Mouse (Mus musculus) embryonic stem cell, embryonic (primary cell): ENCODE measurements around the gene Rprml.

Source experiments
- CTCF ChIA-PET, 4 experiments: fragments of 300-600 bp in 2 of 4; fragments of 350-600 bp in 2 of 4; sonication (Branson Sonifier 250); formaldehyde crosslinking; loops; one replicate each; lab custom pipeline; 2022; ENCODE audit warnings: inconsistent platforms in 2 of 4; lab: Charles Lee
- POLR2A ChIA-PET, 4 experiments: fragments of 300-600 bp in 2 of 4; fragments of 350-600 bp in 2 of 4; sonication (Branson Sonifier 250); formaldehyde crosslinking; loops; one replicate each; lab custom pipeline; 2022; ENCODE audit warnings: antibody characterized with exemption in 4 of 4, inconsistent platforms in 1 of 4; lab: Charles Lee

Gene Rprml

GRCm38 (mm10) chr11:103653359-103653965 is 4.1 kb downstream of the Rprml start:
- ChIA-PET CTCF (interaction anchor here in 3 of 4 experiments (0.5 to 1.6 kb wide), 3 partner anchors 13 to 14 kb away, joined by 3 to 9 read pairs (median 6); no protein-coding TSS in a partner anchor), POLR2A (interaction anchor here in 1 of 4 experiments (0.5 kb wide), 1 partner anchor 525 kb away, joined by 3 read pairs; no protein-coding TSS in a partner anchor)

DNA sequence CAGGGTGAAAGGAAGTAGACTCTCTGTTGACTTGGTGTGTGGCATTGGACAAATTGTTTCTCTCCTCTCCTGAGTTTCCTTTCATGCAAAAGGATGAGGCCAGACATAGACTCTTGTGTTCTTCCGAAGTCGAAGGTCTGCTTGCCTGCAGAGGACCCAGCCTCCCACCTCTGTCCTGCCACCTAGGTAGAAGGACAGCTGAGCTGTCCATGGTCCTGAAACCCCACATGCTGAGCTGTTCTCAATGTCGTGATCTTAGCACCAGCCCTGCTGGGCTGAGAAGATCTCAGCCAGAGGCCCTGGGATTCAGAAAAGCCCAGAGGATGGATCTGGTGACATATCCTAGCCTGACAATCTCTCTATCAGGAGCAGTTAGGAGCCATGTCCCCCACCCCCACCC is 7.2 kb downstream of the Rprml start:
- CTCF ChIA-PET = interaction anchor here in 3 of 4 experiments (0.6 to 2.2 kb wide), 12 partner anchors 17 to 883 kb away, joined by 3 to 10 read pairs (median 4); partner anchors contain the start of gene Lyzl6 (in 1 of the 3)
- POLR2A ChIA-PET = interaction anchor here in 3 of 4 experiments (0.6 to 1.2 kb wide), 4 partner anchors 8 to 1561 kb away, joined by 3 to 4 read pairs (median 3); partner anchors contain the start of gene Arf2 (in 1 of the 3)

- POLR2A ChIA-PET = interaction anchor here in 1 of 4 experiments (1.2 to 1.3 kb wide), 3 partner anchors 8 to 28 kb away, joined by 3 to 5 read pairs (median 3); no protein-coding TSS in a partner anchor
- CTCF ChIA-PET = interaction anchor here in 3 of 4 experiments (0.6 to 2.2 kb wide), 5 partner anchors 18 to 325 kb away, joined by 3 to 10 read pairs (median 6); partner anchors contain the start of gene Lyzl6 (in 1 of the 3)
These were observed 8.8 kb downstream of the Rprml start for GRCm38 (mm10) chr11:103658189-103658588.

- CTCF ChIA-PET = interaction anchor here in 1 of 4 experiments (1.5 kb wide), 1 partner anchor 22 kb away, joined by 3 read pairs; no protein-coding TSS in a partner anchor
- POLR2A ChIA-PET = no interaction called here
These were observed 12.5 kb downstream of the Rprml start for GRCm38 (mm10) chr11:103661863-103662262.

GRCm38 (mm10) chr11:103662546-103662945 is 13.2 kb downstream of the Rprml start:
- POLR2A ChIA-PET = no interaction called here
- CTCF ChIA-PET = interaction anchor here in 1 of 4 experiments (1.5 kb wide), 1 partner anchor 23 kb away, joined by 3 read pairs; no protein-coding TSS in a partner anchor

DNA sequence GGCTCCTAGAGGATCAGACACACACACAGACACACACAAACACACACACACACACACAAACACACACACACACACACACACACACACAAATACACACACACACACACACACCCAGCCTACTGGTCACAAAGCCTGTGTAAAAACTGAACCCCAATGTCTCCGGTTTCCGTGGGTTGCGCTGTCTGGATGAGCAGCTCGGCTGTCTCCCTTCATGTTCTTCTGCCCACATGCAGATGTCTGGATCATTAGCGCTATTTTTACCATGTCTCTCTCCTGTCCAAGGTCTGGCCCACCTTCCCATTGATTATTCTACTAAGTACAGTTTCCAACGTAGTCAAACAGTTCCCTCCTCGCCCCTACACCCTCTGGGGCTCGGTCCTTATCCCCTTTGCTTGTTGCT is 13.7 kb downstream of the Rprml start:
- ChIA-PET CTCF (interaction anchor here in 2 of 4 experiments (0.6 to 1.5 kb wide), 2 partner anchors 23 to 101 kb away, joined by 3 read pairs; no protein-coding TSS in a partner anchor), POLR2A (no interaction called here)

DNA sequence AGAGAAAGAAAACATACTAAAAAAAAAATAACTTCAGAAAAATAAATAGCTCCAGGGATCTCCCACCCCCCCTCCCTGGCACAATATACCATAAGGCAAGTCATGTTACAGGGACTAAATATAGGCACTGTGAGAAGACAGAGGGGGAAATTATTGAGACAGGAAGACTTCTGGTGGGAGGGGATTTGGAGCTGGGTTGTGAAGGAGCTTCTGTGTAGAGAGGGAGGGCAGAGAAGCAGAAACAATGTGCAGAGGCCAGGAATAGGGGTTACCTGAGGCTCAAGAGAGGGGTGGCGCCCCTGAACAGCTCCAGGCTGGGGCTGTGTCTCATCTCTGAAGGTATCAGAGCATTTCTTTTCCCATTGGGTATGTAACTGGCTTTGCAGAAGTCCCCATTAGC is 16.3 kb downstream of the Rprml start:
- ChIA-PET CTCF (interaction anchor here in 3 of 4 experiments (0.6 to 2.3 kb wide), 7 partner anchors 11 to 455 kb away, joined by 3 to 12 read pairs (median 4); no protein-coding TSS in a partner anchor), POLR2A (interaction anchor here in 1 of 4 experiments (0.8 to 0.9 kb wide), 2 partner anchors 57 to 65 kb away, joined by 3 read pairs; no protein-coding TSS in a partner anchor)

DNA sequence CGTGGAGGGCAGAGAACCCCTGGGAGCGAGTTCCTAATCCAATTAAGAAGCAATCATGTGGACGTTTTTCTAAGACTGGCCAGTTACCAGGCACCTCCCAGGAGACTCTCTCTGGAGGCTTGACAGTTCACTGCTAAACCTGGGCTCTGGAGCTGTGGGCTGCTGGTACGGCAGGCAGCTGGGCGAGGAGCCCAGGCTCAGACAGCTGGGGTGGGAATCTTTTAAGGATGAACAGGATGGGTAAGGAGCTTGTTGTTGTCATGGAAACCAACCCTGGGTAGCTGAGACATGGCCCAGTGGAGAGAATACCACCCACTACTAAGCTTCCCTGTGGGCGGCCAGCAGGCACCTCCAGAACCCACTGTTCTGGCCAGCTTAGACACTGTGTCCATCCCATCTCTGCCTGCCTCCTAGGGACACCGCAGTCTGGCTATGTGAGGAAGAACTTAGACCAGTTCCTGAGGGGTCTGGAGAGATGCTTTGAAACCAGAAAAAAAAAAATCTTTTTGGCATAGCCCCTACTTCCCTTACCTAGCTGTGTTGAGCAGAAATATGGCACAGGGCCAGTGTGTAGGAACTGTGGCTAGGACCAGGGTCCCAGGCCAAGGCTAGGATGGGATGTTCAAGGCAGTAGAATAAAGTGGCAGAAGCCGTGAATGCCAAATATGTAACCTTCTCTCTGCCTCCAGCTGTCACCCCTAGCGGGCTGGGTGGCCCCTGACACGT is 17.0 kb downstream of the Rprml start:
- POLR2A ChIA-PET = interaction anchor here in 1 of 4 experiments (0.8 to 0.9 kb wide), 2 partner anchors 57 to 65 kb away, joined by 3 read pairs; no protein-coding TSS in a partner anchor
- CTCF ChIA-PET = interaction anchor here in 3 of 4 experiments (0.6 to 2.3 kb wide), 8 partner anchors 10 to 456 kb away, joined by 3 to 12 read pairs (median 4); no protein-coding TSS in a partner anchor

GRCm38 (mm10) chr11:103666907-103667426 is 17.6 kb downstream of the Rprml start:
- POLR2A ChIA-PET = interaction anchor here in 1 of 4 experiments (0.9 kb wide), 1 partner anchor 64 kb away, joined by 3 read pairs; no protein-coding TSS in a partner anchor
- CTCF ChIA-PET = interaction anchor here in 2 of 4 experiments (2.2 to 2.3 kb wide), 2 partner anchors 10 to 27 kb away, joined by 7 to 12 read pairs; no protein-coding TSS in a partner anchor

DNA sequence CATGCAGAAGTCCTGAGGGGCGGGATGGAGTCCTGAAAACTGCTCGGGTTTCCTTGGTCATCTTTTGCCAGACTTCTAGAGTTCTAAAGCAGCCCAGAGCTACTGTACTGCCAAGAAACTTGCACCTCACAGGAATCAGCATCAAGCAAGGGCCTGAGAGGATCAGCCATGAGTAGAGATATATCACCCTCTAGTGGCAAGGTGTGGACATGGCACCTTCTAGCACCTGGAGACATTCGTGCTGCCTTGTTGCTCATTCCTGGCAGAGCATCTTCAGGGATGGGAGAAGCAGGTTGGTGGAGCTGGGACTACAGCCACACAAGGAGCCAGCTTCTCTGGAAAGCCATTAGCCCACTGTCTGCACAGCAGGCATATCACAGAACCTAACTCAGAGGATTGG is 26.2 kb downstream of the Rprml start:
- CTCF ChIA-PET = interaction anchor here (0.5 to 3.8 kb wide), 28 partner anchors 9 to 1045 kb away, joined by 3 to 32 read pairs (median 4); partner anchors contain the start of genes Lyzl6 (in 1 of the 4) and Rprml (in 1 of the 4)
- POLR2A ChIA-PET = no interaction called here

- CTCF ChIA-PET = interaction anchor here (0.5 to 3.8 kb wide), 30 partner anchors 9 to 481 kb away, joined by 3 to 32 read pairs (median 4); partner anchors contain the start of gene Lyzl6 (in 1 of the 4)
- POLR2A ChIA-PET = interaction anchor here in 1 of 4 experiments (0.9 kb wide), 1 partner anchor 20 kb away, joined by 3 read pairs; no protein-coding TSS in a partner anchor
These were observed 27.7 kb downstream of the Rprml start for GRCm38 (mm10) chr11:103677042-103677441.

- CTCF ChIA-PET = no interaction called here
- POLR2A ChIA-PET = interaction anchor here in 1 of 4 experiments (1.1 kb wide), 1 partner anchor 15 kb away, joined by 3 read pairs; no protein-coding TSS in a partner anchor
These were observed 34.4 kb downstream of the Rprml start for GRCm38 (mm10) chr11:103683667-103684334.

DNA sequence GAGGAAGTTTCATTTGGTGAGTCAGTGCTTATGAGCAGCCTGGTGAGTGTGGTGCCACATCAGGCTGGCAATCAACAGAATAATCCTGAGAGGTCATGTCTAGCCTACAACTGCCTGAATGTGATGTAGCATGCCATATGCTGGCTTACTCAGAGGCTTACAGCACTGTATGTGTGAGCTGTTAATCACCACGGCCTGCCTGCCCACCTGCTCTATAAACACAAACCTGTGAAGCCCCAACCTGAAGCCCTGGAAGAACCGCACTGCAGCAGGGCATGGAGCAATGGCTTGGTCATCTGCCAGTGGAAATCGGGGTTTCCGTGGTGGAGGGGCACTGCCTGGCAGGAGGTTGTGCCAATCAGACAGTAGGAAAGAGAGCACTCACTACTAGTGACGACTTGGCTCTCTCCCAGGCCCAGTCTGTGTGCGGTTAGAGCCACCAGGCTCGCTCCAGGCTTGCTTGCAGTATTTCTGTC is 35.9 kb downstream of the Rprml start:
- ChIA-PET CTCF (interaction anchor here in 1 of 4 experiments (0.6 kb wide), 1 partner anchor 45 kb away, joined by 9 read pairs; no protein-coding TSS in a partner anchor), POLR2A (no interaction called here)

- POLR2A ChIA-PET = interaction anchor here in 2 of 4 experiments (1.2 to 1.3 kb wide), 3 partner anchors 11 to 29 kb away, joined by 3 to 7 read pairs (median 4); partner anchors contain the start of gene Gosr2 (in 2 of the 2)
- CTCF ChIA-PET = interaction anchor here in 3 of 4 experiments (0.8 to 1.8 kb wide), 3 partner anchors 10 kb away, joined by 3 to 4 read pairs (median 4); no protein-coding TSS in a partner anchor
These were observed 37.3 kb downstream of the Rprml start for GRCm38 (mm10) chr11:103686706-103687105.

DNA sequence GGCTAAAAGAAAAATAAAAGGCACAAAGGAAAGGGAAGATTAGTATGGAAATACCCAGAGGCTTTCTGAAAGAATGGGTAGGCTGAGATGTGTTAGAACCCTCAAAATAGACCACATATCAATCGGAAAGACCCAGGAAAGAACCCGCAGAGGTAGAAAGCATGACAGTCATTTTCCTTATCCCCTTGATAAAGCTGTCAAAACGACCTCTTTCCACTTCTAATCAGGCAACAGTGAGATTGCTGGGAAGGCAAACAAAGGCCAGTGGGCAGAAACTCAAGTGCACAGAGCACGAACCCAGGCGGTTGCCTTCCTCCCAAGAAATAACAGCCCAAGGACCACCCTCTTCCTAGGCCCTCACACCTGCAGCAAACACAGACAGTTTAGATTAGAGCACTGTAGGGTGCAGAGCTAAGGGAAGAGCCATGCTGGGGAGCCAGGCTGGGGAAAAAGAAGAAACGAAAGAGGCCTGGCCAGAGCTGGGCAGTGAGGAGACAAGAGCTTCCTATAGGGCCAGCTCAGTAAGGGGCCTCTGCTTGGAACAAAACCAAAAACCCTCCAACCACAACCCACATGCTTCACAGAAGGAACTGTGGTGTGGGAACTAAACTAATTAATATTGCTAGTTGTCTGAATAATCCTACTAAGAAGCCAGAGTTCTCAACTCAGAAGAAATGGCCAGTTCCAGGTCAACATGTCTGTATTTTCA is 39.1 kb downstream of the Rprml start:
- CTCF ChIA-PET = no interaction called here
- POLR2A ChIA-PET = interaction anchor here in 2 of 4 experiments (1.0 kb wide), 2 partner anchors 9 kb away, joined by 4 read pairs; partner anchors contain the start of gene Gosr2 (in 2 of the 2)

GRCm38 (mm10) chr11:103688980-103689378 is 39.6 kb downstream of the Rprml start:
- ChIA-PET POLR2A (interaction anchor here in 2 of 4 experiments (1.0 kb wide), 2 partner anchors 8 to 9 kb away, joined by 4 read pairs; partner anchors contain the start of gene Gosr2 (in 2 of the 2)), CTCF (no interaction called here)
